Mouse (Mus musculus) heart, adult 11 months (tissue): Measurements from ENCODE around the gene Olfr825.
"Not testable (repeated sequence)": the region's sequence is repeated elsewhere in the genome, so short reads cannot be mapped to it uniquely, and the experiment has no call there.

Experiments used
- DNase-seq: peaks from one replicate; pipeline ENCODE4 v3.0.0; 2022

Olfr825 gene

GRCm38 (mm10) chr10:130166666-130167065 is at the start of gene Olfr825:
Gene Olfr825 (minus strand): TSS chr10:130166766.
- DNase-seq, result no peak

DNA sequence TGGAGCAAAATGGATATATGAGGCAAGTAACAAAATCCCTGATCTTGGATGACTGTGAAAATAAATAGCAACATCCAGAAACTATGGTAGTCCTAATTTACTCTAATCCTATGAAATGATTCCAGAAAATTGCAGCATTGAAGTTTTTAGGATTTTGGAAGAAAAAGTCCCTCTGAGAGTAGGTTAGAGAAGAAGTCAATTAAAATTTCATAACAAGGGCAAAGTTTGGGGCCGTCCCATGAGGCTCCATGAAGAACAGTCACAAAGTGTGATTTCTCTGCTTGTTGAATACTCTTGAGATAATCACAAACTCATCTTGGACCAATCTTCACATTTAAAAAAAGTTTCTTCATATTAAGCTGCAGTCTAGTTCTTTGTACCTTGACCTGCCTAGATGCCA is 47.7 kb upstream of the Olfr825 start, which contains the start of gene Olfr827:
Gene Olfr827 (minus strand): TSS at position 101 of the 400 bp plus-strand sequence.
- no peak for DNase-seq

DNA sequence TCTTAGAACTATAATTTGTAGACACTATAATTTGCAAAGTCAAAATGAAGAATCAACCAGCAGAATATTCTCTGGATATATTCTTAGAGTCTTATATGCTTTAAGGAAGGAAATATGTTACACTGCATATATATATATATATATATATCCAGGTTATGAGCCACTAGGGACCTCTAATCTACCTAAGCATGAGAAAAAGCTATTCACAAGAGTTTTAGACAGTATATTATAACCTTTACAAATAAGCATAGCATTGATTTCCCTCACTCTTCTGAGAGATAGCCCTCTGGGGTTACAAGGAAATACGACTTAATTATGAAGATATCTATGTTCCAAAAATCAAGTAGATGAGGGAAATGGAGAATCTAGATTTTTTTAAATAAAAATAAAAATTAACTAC is 17.5 kb upstream of the Olfr825 start, which contains the start of gene Olfr826:
Gene Olfr826 (minus strand): TSS at position 101 of the 400 bp plus-strand sequence.
- DNase-seq, result no peak

- no peak for DNase-seq
Measured at GRCm38 (mm10) chr10:130165196-130165595, 1.4 kb downstream of the Olfr825 start.

DNA sequence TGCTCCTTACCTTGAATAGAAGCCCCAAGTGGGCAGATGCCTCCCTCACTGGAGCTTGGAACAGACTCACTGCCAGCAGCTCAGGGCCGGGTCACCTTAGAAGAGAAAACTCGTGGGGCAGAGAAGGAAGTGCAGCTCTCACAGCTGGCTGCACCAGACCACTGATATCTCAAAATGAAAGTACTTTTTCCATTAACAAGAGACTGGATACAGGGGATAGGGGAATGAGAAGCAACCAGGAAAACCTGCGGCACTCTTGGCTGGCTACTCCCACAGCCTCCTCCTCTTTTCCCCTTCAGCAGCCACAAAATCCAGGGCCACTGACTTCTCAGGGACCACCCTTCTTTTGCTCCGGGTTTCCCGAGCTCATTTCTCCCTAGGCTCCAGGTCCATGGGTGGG is 22.4 kb downstream of the Olfr825 start:
- DNase-seq, result no peak

- DNase-seq, result not testable (repeated sequence)
Measured at GRCm38 (mm10) chr10:130142481-130142880, 24.1 kb downstream of the Olfr825 start.

DNA sequence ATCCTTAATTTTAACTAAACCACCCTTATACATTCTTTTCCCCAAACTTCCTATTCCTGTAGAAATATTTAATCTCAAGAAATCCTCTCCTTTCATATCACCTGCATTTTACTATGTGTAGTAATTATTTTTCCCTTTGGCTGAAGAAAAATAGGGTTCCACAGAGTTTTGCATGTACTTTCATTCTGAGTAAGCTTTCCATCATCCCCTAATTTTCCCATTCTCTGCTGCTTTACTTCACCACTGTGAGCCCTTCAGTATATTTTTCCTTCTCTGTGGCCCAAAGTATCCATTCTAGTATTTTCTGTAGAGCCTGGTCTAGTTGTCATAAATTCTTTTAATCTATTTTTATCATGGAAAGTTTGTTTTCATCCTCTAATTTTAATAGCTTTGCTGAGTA is 31.8 kb downstream of the Olfr825 start:
- DNase-seq, result peak; percentile 4

GRCm38 (mm10) chr10:130129900-130130299 is 36.7 kb downstream of the Olfr825 start, which contains the start of gene Olfr824:
Gene Olfr824 (minus strand): TSS chr10:130130000.
- DNase-seq, result not testable (repeated sequence)

GRCm38 (mm10) chr10:130116045-130116444 is 50.5 kb downstream of the Olfr825 start:
- not testable (repeated sequence) for DNase-seq

DNA sequence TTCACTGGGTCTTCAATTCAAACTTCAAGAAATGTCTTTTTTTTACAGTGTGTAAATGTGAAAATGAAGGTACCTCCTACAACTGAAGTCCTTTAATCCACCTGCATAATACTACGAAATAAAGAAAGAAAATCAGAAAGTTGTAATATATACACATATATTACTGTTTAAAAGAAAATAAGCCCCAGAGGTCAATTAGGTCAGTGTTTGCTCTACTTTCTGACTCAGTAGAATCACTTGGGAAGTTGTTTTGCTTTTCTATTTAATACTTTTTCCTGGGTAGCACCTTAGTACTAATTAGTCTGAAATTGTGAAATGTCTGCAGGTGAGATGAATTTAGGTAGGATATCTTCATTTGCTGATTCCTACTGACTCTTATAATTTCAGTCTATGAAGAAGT is 51.3 kb downstream of the Olfr825 start, which contains the start of gene Olfr823:
Gene Olfr823 (minus strand): TSS at position 101 of the 400 bp plus-strand sequence.
- DNase-seq, result not testable (repeated sequence)
